Mouse (Mus musculus) heart, postnatal 0 days (tissue): ENCODE measurements around the gene Tcam1.

ENCODE experiments used
- CTCF ChIP-seq: IDR thresholded peaks from 2 replicates; pipeline ENCODE4 v1.5.1; 2016; ENCODE audit warnings: antibody characterized with exemption, control low read depth, low read depth
- EP300 ChIP-seq: IDR thresholded peaks from 2 replicates; pipeline ENCODE4 v1.6.1; 2016; ENCODE audit warnings: antibody characterized with exemption, low read depth

GRCm38 (mm10) chr11:106313533-106313932, 37.1 kb downstream of the Tcam1 start:
- no peak for TF ChIP-seq EP300
- TF ChIP-seq CTCF, result no peak
